Mouse (Mus musculus): ENCODE results near the gene Anks1b. TPM values are rescaled to one million over a fixed set of nuclear protein-coding genes. Genes with fewer than 3 reads are reported as not detected.

The Anks1b gene
- polyA plus RNA-seq, 1 experiment from 2014 or later, result 0.80 TPM

DNA sequence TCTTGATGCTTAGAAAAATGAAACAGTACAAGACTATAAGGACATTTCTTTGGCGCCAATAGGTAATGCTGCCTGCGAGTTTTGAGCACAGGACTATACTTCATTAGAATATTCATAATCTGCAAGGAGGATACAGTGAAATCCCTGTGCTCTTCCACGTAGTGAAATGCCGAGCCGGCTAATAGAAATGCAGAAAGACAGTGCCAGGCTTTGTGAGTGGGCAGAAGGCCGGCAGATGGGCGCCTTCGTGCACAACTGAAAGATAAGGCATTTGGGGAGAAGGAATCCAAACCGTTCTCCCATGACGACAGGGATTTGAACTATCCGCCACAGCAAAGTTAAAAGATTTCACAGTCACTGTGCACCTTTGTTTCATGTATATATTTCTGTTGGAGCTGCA, 1019.4 kb downstream of the Anks1b start:
- H3K4me2 ChIP-seq, result no peak overlapping the region
- DNase-seq (ENCODE audit: low spot score) (no peak), ATAC-seq (replicated peaks; ENCODE audit: low FRiP score) (no peak)
- H3K9ac ChIP-seq (ENCODE audit: low read depth, low read length), result no peak overlapping the region
- H3K4me1 ChIP-seq (replicated peaks; ENCODE audit: control insufficient read depth, insufficient read depth, low read length), result no peaks in the 10 kb centered on the region
- no peak overlapping the region for H3K27ac ChIP-seq (ENCODE audit: low read depth, low read length)
- 78% methylated on average over 11 of the region's 11 CpGs for WGBS
- H3K36me3 ChIP-seq (ENCODE audit: control insufficient read depth, insufficient read depth, low read length), result no peaks in the 10 kb centered on the region
- H3K27me3 ChIP-seq (replicated peaks; ENCODE audit: control insufficient read depth, insufficient read depth, low read length), result no peaks in the 10 kb centered on the region
- H3K4me3 ChIP-seq (ENCODE audit: low read depth, low read length), result no peak overlapping the region
- H3K9me3 ChIP-seq (ENCODE audit: control insufficient read depth, low read length), result no peaks in the 10 kb centered on the region

GRCm38 (mm10) chr10:90897894-90898293, 1024.6 kb downstream of the Anks1b start:
- ATAC-seq (replicated peaks; ENCODE audit: low FRiP score) (no peak), DNase-seq (ENCODE audit: low spot score) (no peak)
- Histone ChIP-seq H3K36me3 (ENCODE audit: control insufficient read depth, insufficient read depth, low read length) (no peaks in the 10 kb centered on the region), H3K9me3 (ENCODE audit: control insufficient read depth, low read length) (no peaks in the 10 kb centered on the region), H3K27ac (ENCODE audit: low read depth, low read length) (no peak overlapping the region), H3K4me1 (replicated peaks; ENCODE audit: control insufficient read depth, insufficient read depth, low read length) (no peaks in the 10 kb centered on the region), H3K4me3 (ENCODE audit: low read depth, low read length) (no peak overlapping the region), H3K4me2 (no peak overlapping the region), H3K27me3 (replicated peaks; ENCODE audit: control insufficient read depth, insufficient read depth, low read length) (no peaks in the 10 kb centered on the region), H3K9ac (ENCODE audit: low read depth, low read length) (no peak overlapping the region)
- 60% methylated on average over 3 of the region's 3 CpGs for WGBS

DNA sequence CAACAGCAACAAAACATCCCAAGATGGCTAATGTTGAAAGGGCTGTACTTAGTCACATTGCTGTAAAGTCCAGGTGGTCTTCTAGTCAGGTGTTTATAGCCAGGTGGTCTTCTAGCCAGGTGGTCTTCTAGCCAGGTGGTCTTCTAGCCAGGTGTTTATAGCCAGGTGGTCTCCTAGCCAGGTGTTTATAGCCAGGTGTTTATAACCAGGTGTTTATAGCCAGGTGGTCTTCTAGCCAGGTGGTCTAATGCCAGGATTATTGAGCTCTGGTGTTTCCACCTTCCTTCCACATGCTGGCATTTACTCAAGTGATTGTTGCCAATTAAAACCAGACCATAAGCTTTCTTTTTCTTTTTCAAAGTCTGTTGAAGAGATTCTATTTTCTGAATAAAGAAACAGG, 1030.9 kb downstream of the Anks1b start:
- Histone ChIP-seq H3K27ac (ENCODE audit: low read depth, low read length) (no peak overlapping the region), H3K36me3 (ENCODE audit: control insufficient read depth, insufficient read depth, low read length) (no peaks in the 10 kb centered on the region), H3K9me3 (ENCODE audit: control insufficient read depth, low read length) (no peaks in the 10 kb centered on the region), H3K4me2 (no peak overlapping the region), H3K4me3 (ENCODE audit: low read depth, low read length) (no peak overlapping the region), H3K4me1 (replicated peaks; ENCODE audit: control insufficient read depth, insufficient read depth, low read length) (no peaks in the 10 kb centered on the region), H3K9ac (ENCODE audit: low read depth, low read length) (no peak overlapping the region), H3K27me3 (replicated peaks; ENCODE audit: control insufficient read depth, insufficient read depth, low read length) (no peaks in the 10 kb centered on the region)
- DNase-seq (ENCODE audit: low spot score) (no peak), ATAC-seq (replicated peaks; ENCODE audit: low FRiP score) (no peak)

- no peak for DNase-seq (ENCODE audit: low spot score)
- ATAC-seq (replicated peaks; ENCODE audit: low FRiP score), result no peak
- H3K36me3 ChIP-seq (ENCODE audit: control insufficient read depth, insufficient read depth, low read length), result no peaks in the 10 kb centered on the region
- no peaks in the 10 kb centered on the region for H3K4me1 ChIP-seq (replicated peaks; ENCODE audit: control insufficient read depth, insufficient read depth, low read length)
- no peaks in the 10 kb centered on the region for H3K27me3 ChIP-seq (replicated peaks; ENCODE audit: control insufficient read depth, insufficient read depth, low read length)
- 72% methylated on average over 8 of the region's 8 CpGs for WGBS
- H3K4me2 ChIP-seq, result no peak overlapping the region
- no peak overlapping the region for H3K9ac ChIP-seq (ENCODE audit: low read depth, low read length)
- no peak overlapping the region for H3K27ac ChIP-seq (ENCODE audit: low read depth, low read length)
- H3K4me3 ChIP-seq (ENCODE audit: low read depth, low read length), result no peak overlapping the region
- no peaks in the 10 kb centered on the region for H3K9me3 ChIP-seq (ENCODE audit: control insufficient read depth, low read length)
Measured at GRCm38 (mm10) chr10:90907381-90907780, 1034.1 kb downstream of the Anks1b start.

- Histone ChIP-seq H3K9ac (ENCODE audit: low read depth, low read length) (no peak overlapping the region), H3K27me3 (replicated peaks; ENCODE audit: control insufficient read depth, insufficient read depth, low read length) (no peaks in the 10 kb centered on the region), H3K4me2 (no peak overlapping the region), H3K4me3 (ENCODE audit: low read depth, low read length) (no peak overlapping the region), H3K9me3 (ENCODE audit: control insufficient read depth, low read length) (no peaks in the 10 kb centered on the region), H3K4me1 (replicated peaks; ENCODE audit: control insufficient read depth, insufficient read depth, low read length) (no peaks in the 10 kb centered on the region), H3K36me3 (ENCODE audit: control insufficient read depth, insufficient read depth, low read length) (no peaks in the 10 kb centered on the region), H3K27ac (ENCODE audit: low read depth, low read length) (no peak overlapping the region)
- ATAC-seq (replicated peaks; ENCODE audit: low FRiP score), result no peak
- 89% methylated on average over 7 of the region's 7 CpGs for WGBS
- DNase-seq (ENCODE audit: low spot score), result no peak
Measured at GRCm38 (mm10) chr10:90923476-90923875, 1050.2 kb downstream of the Anks1b start.

DNA sequence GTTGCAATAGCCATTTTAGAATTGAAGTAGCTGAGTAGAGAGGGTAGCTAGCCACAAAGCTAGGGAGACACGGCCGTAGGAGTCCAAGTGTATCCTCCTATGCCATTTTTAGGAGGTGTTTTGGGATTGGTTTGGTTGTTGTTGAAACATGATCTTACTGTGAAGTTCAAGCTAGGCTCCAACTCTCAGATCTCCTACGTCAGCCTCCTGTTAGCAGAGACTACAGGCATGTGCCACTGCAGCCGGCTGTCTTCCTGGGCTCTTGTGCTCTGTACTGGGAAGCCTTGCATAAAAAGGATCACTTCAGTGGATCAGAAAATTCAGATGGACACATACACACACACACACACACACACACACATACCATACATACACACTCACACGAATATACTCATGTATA, 1059.8 kb downstream of the Anks1b start:
- Histone ChIP-seq H3K27me3 (replicated peaks; ENCODE audit: control insufficient read depth, insufficient read depth, low read length) (no peaks in the 10 kb centered on the region), H3K4me2 (no peak overlapping the region), H3K4me3 (ENCODE audit: low read depth, low read length) (no peak overlapping the region), H3K36me3 (ENCODE audit: control insufficient read depth, insufficient read depth, low read length) (no peaks in the 10 kb centered on the region), H3K9me3 (ENCODE audit: control insufficient read depth, low read length) (no peaks in the 10 kb centered on the region), H3K27ac (ENCODE audit: low read depth, low read length) (no peak overlapping the region), H3K4me1 (replicated peaks; ENCODE audit: control insufficient read depth, insufficient read depth, low read length) (no peaks in the 10 kb centered on the region), H3K9ac (ENCODE audit: low read depth, low read length) (no peak overlapping the region)
- 69% methylated on average over 5 of the region's 5 CpGs for WGBS
- ATAC-seq (replicated peaks; ENCODE audit: low FRiP score) (no peak), DNase-seq (ENCODE audit: low spot score) (no peak)

- no peaks in the 10 kb centered on the region for H3K4me1 ChIP-seq (replicated peaks; ENCODE audit: control insufficient read depth, insufficient read depth, low read length)
- H3K9me3 ChIP-seq (ENCODE audit: control insufficient read depth, low read length), result no peaks in the 10 kb centered on the region
- no peaks in the 10 kb centered on the region for H3K27me3 ChIP-seq (replicated peaks; ENCODE audit: control insufficient read depth, insufficient read depth, low read length)
- H3K9ac ChIP-seq (ENCODE audit: low read depth, low read length), result no peak overlapping the region
- H3K4me2 ChIP-seq, result no peak overlapping the region
- ATAC-seq (replicated peaks; ENCODE audit: low FRiP score), result no peak
- no peak overlapping the region for H3K27ac ChIP-seq (ENCODE audit: low read depth, low read length)
- no peaks in the 10 kb centered on the region for H3K36me3 ChIP-seq (ENCODE audit: control insufficient read depth, insufficient read depth, low read length)
- 58% methylated on average over 13 of the region's 13 CpGs for WGBS
- H3K4me3 ChIP-seq (ENCODE audit: low read depth, low read length), result no peak overlapping the region
- DNase-seq (ENCODE audit: low spot score), result no peak
Measured at GRCm38 (mm10) chr10:90934678-90935077, 1061.4 kb downstream of the Anks1b start.

GRCm38 (mm10) chr10:90937721-90938460, 1064.6 kb downstream of the Anks1b start:
- Histone ChIP-seq H3K4me2 (no peak overlapping the region), H3K27ac (ENCODE audit: low read depth, low read length) (no peak overlapping the region), H3K4me3 (ENCODE audit: low read depth, low read length) (no peak overlapping the region), H3K36me3 (ENCODE audit: control insufficient read depth, insufficient read depth, low read length) (no peaks in the 10 kb centered on the region), H3K9me3 (ENCODE audit: control insufficient read depth, low read length) (no peaks in the 10 kb centered on the region), H3K4me1 (replicated peaks; ENCODE audit: control insufficient read depth, insufficient read depth, low read length) (no peaks in the 10 kb centered on the region), H3K27me3 (replicated peaks; ENCODE audit: control insufficient read depth, insufficient read depth, low read length) (no peaks in the 10 kb centered on the region), H3K9ac (ENCODE audit: low read depth, low read length) (no peak overlapping the region)
- WGBS, result 81% methylated on average over 5 of the region's 5 CpGs
- no peak for DNase-seq (ENCODE audit: low spot score)
- ATAC-seq (replicated peaks; ENCODE audit: low FRiP score), result no peak

Measured in liver, embryonic 11.5 days (tissue).